Mouse (Mus musculus): ENCODE measurements around the gene Selplg.

DNA sequence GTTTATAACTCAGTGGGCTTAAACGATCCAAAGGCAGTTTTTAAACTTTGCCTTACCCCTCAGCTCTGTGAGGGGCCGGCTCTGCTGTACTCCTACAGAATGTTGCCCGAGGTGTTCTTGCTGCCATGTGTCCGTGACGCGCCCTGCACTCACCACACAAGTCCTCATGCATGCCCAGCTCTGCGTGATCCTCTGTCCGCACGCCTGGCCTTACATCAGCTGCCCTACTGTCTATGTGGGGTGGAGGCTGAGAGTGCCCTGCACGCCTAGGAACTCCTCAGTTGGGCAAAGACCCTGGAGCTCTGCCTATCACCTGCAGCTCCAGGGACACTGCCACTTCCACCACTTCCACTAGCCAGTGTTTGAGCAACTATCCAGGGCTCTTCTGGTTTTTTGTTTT is 26.1 kb upstream of the Selplg start:
- TF ChIP-seq POLR2A (IDR thresholded peaks at IDR 0.05; ENCODE audit: low read depth, low read length): no peak
- no peak for TF ChIP-seq CTCF (IDR thresholded peaks at IDR 0.05; ENCODE audit: extremely low read depth, insufficient read depth, insufficient read length, insufficient replicate concordance)

All from spleen, adult 2 months (tissue).